In genomic region chr7:62419493-62420360, GRCm38 (mm10) we compare ENCODE assay signal across 8 mouse cellular contexts. TPM values are rescaled to one million over a fixed set of nuclear protein-coding genes. Genes with fewer than 3 reads are reported as not detected.
A peak's percentile ranks its signal among the peaks of the same experiment; 100 is the strongest.
DNase-seq lines count a peak whose midpoint lies in the region; ATAC-seq and TF ChIP-seq lines count a peak whose summit lies in the region.

TSS of gene Mkrn3 (minus strand) at chr7:62420139.

- H3K4me3 ChIP-seq in embryonic facial prominence, embryonic 14.5 days (ENCODE audit: low read depth, low read length) = peak within 1 kb of the TSS; percentile 63
- peak within 1 kb of the TSS; percentile 70 for H3K4me3 ChIP-seq in heart, embryonic 11.5 days (ENCODE audit: low read depth, low read length)
- peak within 1 kb of the TSS; percentile 61 for H3K4me3 ChIP-seq in kidney, embryonic 15.5 days (replicated peaks)
- H3K4me3 ChIP-seq in liver, adult 2 months (ENCODE audit: insufficient read depth, low read depth, low read length) = peak within 1 kb of the TSS; percentile 96
- peak within 1 kb of the TSS; percentile 57 for H3K4me3 ChIP-seq in myocyte
- peak within 1 kb of the TSS; percentile 66 for H3K4me3 ChIP-seq in stomach, postnatal 0 days (ENCODE audit: low read depth, low read length)

- WGBS in embryonic facial prominence, embryonic 14.5 days = 29% methylated on average over 45 of the region's 49 CpGs
- 19% methylated on average over 48 of the region's 49 CpGs for WGBS in heart, embryonic 11.5 days (ENCODE audit: insufficient replicate concordance)
- WGBS in kidney, embryonic 15.5 days = 22% methylated on average over 40 of the region's 49 CpGs
- WGBS in liver, adult 2 months = 20% methylated on average over 49 of the region's 49 CpGs
- 22% methylated on average over 49 of the region's 49 CpGs for WGBS in stomach, postnatal 0 days

- H3K79me2 ChIP-seq in liver, adult 2 months (ENCODE audit: control insufficient read depth, insufficient read depth, low read length) = no peaks in the 10 kb centered on the region
- H3K79me2 ChIP-seq in myocyte (ENCODE audit: control insufficient read depth, insufficient read depth) = no peaks in the 10 kb centered on the region

- peak within 1 kb of the TSS; percentile 77 for H3K27ac ChIP-seq in embryonic facial prominence, embryonic 14.5 days (replicated peaks; ENCODE audit: low read depth, low read length)
- no peak within 1 kb of the TSS for H3K27ac ChIP-seq in heart, embryonic 11.5 days (ENCODE audit: low read depth, low read length)
- H3K27ac ChIP-seq in kidney, embryonic 15.5 days = peak within 1 kb of the TSS; percentile 29; the same call in 1 of the 2 replicates
- no peak within 1 kb of the TSS for H3K27ac ChIP-seq in liver, adult 2 months (replicated peaks; ENCODE audit: insufficient read depth, low read depth, low read length)
- 0 out of 2 replicates have a peak within 1 kb of the TSS, but pooled peaks have one; percentile 67 for H3K27ac ChIP-seq in stomach, postnatal 0 days (replicated peaks)

- H3K27me3 ChIP-seq in embryonic facial prominence, embryonic 14.5 days (replicated peaks; ENCODE audit: control insufficient read depth, insufficient read depth, low read length) = no peaks in the 10 kb centered on the region
- H3K27me3 ChIP-seq in heart, embryonic 11.5 days (ENCODE audit: control insufficient read depth, insufficient read depth, low read length) = 0 out of 2 replicates have a peak, but pooled peaks cover 4% of the 10 kb centered on the region
- H3K27me3 ChIP-seq in kidney, embryonic 15.5 days = no peaks in the 10 kb centered on the region; the same call in 1 of the 2 replicates
- peaks cover 3% of the 10 kb centered on the region; the same call in 1 of the 2 replicates for H3K27me3 ChIP-seq in liver, adult 2 months (ENCODE audit: control insufficient read depth, insufficient read depth, low read length)
- no peaks in the 10 kb centered on the region for H3K27me3 ChIP-seq in myocyte (ENCODE audit: control insufficient read depth, insufficient read depth, insufficient read length)
- no peaks in the 10 kb centered on the region for H3K27me3 ChIP-seq in stomach, postnatal 0 days (ENCODE audit: control insufficient read depth, insufficient read depth, low read length)

- H3K4me1 ChIP-seq in embryonic facial prominence, embryonic 14.5 days (ENCODE audit: control insufficient read depth, insufficient read depth, low read length) = no peaks in the 10 kb centered on the region
- H3K4me1 ChIP-seq in heart, embryonic 11.5 days (ENCODE audit: control insufficient read depth, insufficient read depth, low read length) = no peaks in the 10 kb centered on the region
- peaks cover 10% of the 10 kb centered on the region for H3K4me1 ChIP-seq in kidney, embryonic 15.5 days
- H3K4me1 ChIP-seq in liver, adult 2 months (ENCODE audit: control insufficient read depth, insufficient read depth, low read length) = no peaks in the 10 kb centered on the region
- H3K4me1 ChIP-seq in stomach, postnatal 0 days (replicated peaks; ENCODE audit: control insufficient read depth, insufficient read depth) = no peaks in the 10 kb centered on the region

- no peak for TF ChIP-seq POLR2A in liver, adult 2 months (IDR thresholded peaks at IDR 0.05; ENCODE audit: extremely low read depth, insufficient read depth, low read length)
- peak; percentile 42 for TF ChIP-seq POLR2A in myocyte (IDR thresholded peaks at IDR 0.05; ENCODE audit: insufficient read length, low read depth)

- peak within 1 kb of the TSS; percentile 60 for H3K4me2 ChIP-seq in embryonic facial prominence, embryonic 14.5 days (ENCODE audit: low read depth, low read length)
- peak within 1 kb of the TSS; percentile 66 for H3K4me2 ChIP-seq in heart, embryonic 11.5 days
- peak within 1 kb of the TSS; percentile 63 for H3K4me2 ChIP-seq in kidney, embryonic 15.5 days
- H3K4me2 ChIP-seq in myocyte (ENCODE audit: low read depth) = peak within 1 kb of the TSS; percentile 80
- peak within 1 kb of the TSS; percentile 75 for H3K4me2 ChIP-seq in stomach, postnatal 0 days (replicated peaks; ENCODE audit: low read depth)

- TF ChIP-seq EP300 in stomach, postnatal 0 days (optimal IDR thresholded peaks at IDR 0.05) = no peak

- peaks cover 8% of the 10 kb centered on the region; the same call in 1 of the 2 replicates for H3K9me3 ChIP-seq in embryonic facial prominence, embryonic 14.5 days (ENCODE audit: control insufficient read depth, low read length)
- 0 out of 2 replicates have a peak, but pooled peaks cover 3% of the 10 kb centered on the region for H3K9me3 ChIP-seq in heart, embryonic 11.5 days (replicated peaks; ENCODE audit: control insufficient read depth, low read length)
- H3K9me3 ChIP-seq in kidney, embryonic 15.5 days (replicated peaks) = no peaks in the 10 kb centered on the region
- 0 out of 2 replicates have a peak, but pooled peaks cover 3% of the 10 kb centered on the region for H3K9me3 ChIP-seq in stomach, postnatal 0 days (ENCODE audit: control insufficient read depth, low read length)

- peak within 1 kb of the TSS; percentile 6 for H3ac ChIP-seq in myocyte (ENCODE audit: control insufficient read depth, insufficient read length)

- peak; percentile 80 for DNase-seq in 3134 (ENCODE audit: extremely low read depth, insufficient read length, low spot score)
- peak; percentile 82 for DNase-seq in adrenal gland, postnatal 14 days
- DNase-seq in embryonic facial prominence, embryonic 14.5 days (ENCODE audit: low spot score) = peak; percentile 92
- peak; percentile 82 for DNase-seq in liver, adult 2 months (ENCODE audit: extremely low read depth, low read depth, low spot score)
- peak; percentile 76 for DNase-seq in stomach, postnatal 0 days (ENCODE audit: low spot score)

- no peak for TF ChIP-seq CTCF in liver, adult 2 months (IDR thresholded peaks at IDR 0.05; ENCODE audit: low read depth, low read length)
- no peak for TF ChIP-seq CTCF in stomach, postnatal 0 days (IDR thresholded peaks at IDR 0.05; ENCODE audit: low read depth)

- ATAC-seq in embryonic facial prominence, embryonic 14.5 days (ENCODE audit: low read depth) = peak; percentile 93
- ATAC-seq in heart, embryonic 11.5 days (replicated peaks; ENCODE audit: insufficient number of reproducible peaks, low FRiP score, low TSS enrichment) = peak; percentile 75; the same call in 1 of the 2 replicates
- ATAC-seq in kidney, embryonic 15.5 days (replicated peaks; ENCODE audit: low FRiP score) = peak; percentile 92
- peak; percentile 74 for ATAC-seq in stomach, postnatal 0 days (ENCODE audit: low FRiP score, low TSS enrichment)

- no peaks in the 10 kb centered on the region for H3K36me3 ChIP-seq in embryonic facial prominence, embryonic 14.5 days (ENCODE audit: control insufficient read depth, insufficient read depth, low read length)
- H3K36me3 ChIP-seq in heart, embryonic 11.5 days (ENCODE audit: control insufficient read depth, insufficient read depth, low read length) = no peaks in the 10 kb centered on the region
- H3K36me3 ChIP-seq in kidney, embryonic 15.5 days = no peaks in the 10 kb centered on the region
- H3K36me3 ChIP-seq in liver, adult 2 months (ENCODE audit: control insufficient read depth, insufficient read depth, low read length) = no peaks in the 10 kb centered on the region
- no peaks in the 10 kb centered on the region for H3K36me3 ChIP-seq in myocyte (ENCODE audit: control insufficient read depth, insufficient read depth)
- no peaks in the 10 kb centered on the region for H3K36me3 ChIP-seq in stomach, postnatal 0 days (ENCODE audit: control insufficient read depth, insufficient read depth, low read length)

- H3K9ac ChIP-seq in embryonic facial prominence, embryonic 14.5 days (ENCODE audit: low read depth, low read length) = peak within 1 kb of the TSS; percentile 77
- peak within 1 kb of the TSS; percentile 77 for H3K9ac ChIP-seq in heart, embryonic 11.5 days (ENCODE audit: low read depth, low read length)
- peak within 1 kb of the TSS; percentile 64 for H3K9ac ChIP-seq in kidney, embryonic 15.5 days
- H3K9ac ChIP-seq in liver, adult 2 months (ENCODE audit: low read depth, low read length) = peak within 1 kb of the TSS; percentile 56
- H3K9ac ChIP-seq in stomach, postnatal 0 days (ENCODE audit: low read length) = peak within 1 kb of the TSS; percentile 70

TF ChIP-seq in myocyte, 11 proteins besides CTCF, POLR2A, EP300 and RAD21:
- TF ChIP-seq CEBPB (IDR thresholded peaks at IDR 0.05; ENCODE audit: insufficient read depth, poor library complexity, severe bottlenecking) = no peak
- no peak for TF ChIP-seq TCF12 (IDR thresholded peaks at IDR 0.05; ENCODE audit: insufficient read depth, poor library complexity, severe bottlenecking)
- no peak for TF ChIP-seq SRF (IDR thresholded peaks at IDR 0.05; ENCODE audit: control insufficient read depth, insufficient read length, low read depth)

RNA-seq across cellular contexts. Expression of gene Mkrn3, which starts in this region (rescaled TPM):
- total RNA-seq in adrenal gland, postnatal 14 days (2021) = 0.78 and 1.4 TPM in 2 replicates
- 6.2 TPM in 2 replicates for polyA plus RNA-seq in embryonic facial prominence, embryonic 14.5 days (2014; fragmentation: Nextera tagmentation; extraction: Ambion mirVana)
- polyA plus RNA-seq in heart, embryonic 11.5 days (2014; fragmentation: Nextera tagmentation; extraction: Ambion mirVana) = 2.9 and 3.7 TPM in 2 replicates
- polyA plus RNA-seq in kidney, embryonic 15.5 days (2015; fragmentation: Nextera tagmentation; extraction: Ambion mirVana) = 5.3 TPM in 2 replicates
- total RNA-seq in liver, adult 2 months (2014; rRNA removed) = 0.37 and 0.54 TPM in 2 replicates
- 0.22 and 0.29 TPM in 2 replicates for polyA plus RNA-seq in liver, adult 2 months (2012; rRNA removed)
- 1.3 TPM for polyA plus RNA-seq in myocyte (2012; fragmentation: generic; extraction: Trizol)
- polyA plus RNA-seq in stomach, postnatal 0 days (2015; fragmentation: Nextera tagmentation; extraction: Ambion mirVana) = 1.9 and 2.2 TPM in 2 replicates

Comparison
In these comparisons a context has a peak if more than half of its experiments do, and no peak if none do; other contexts are left out.
1. Peak in DNase-seq, H3K4me3 ChIP-seq and H3K9ac ChIP-seq in liver, adult 2 months; RNA of the gene not detected or under 1 TPM.
2. H3K27ac ChIP-seq: peak in embryonic facial prominence, embryonic 14.5 days (single experiment), kidney, embryonic 15.5 days (single experiment) and stomach, postnatal 0 days (single experiment); none in heart, embryonic 11.5 days (single experiment) and liver, adult 2 months (single experiment).
3. Peak in every context shown above with its lines, with median percentiles within 50 percentile points of each other: DNase-seq, ATAC-seq, H3K4me2 ChIP-seq, H3K4me3 ChIP-seq and H3K9ac ChIP-seq.